Mouse (Mus musculus): ENCODE data around the gene Tas2r108.

Gene Tas2r108

GRCm38 (mm10) chr6:40493229-40493628 is at the start of gene Tas2r108:
TSS of gene Tas2r108 (plus strand) at chr6:40493529.
- TF ChIP-seq GATA4 (IDR thresholded peaks at IDR 0.05; ENCODE audit: insufficient replicate concordance, low read length): no peak

- TF ChIP-seq GATA4 (IDR thresholded peaks at IDR 0.05; ENCODE audit: insufficient replicate concordance, low read length): no peak
Measured at GRCm38 (mm10) chr6:40448626-40449025, 44.7 kb upstream of the Tas2r108 start.

GRCm38 (mm10) chr6:40454436-40455041 is 38.8 kb upstream of the Tas2r108 start:
- no peak for TF ChIP-seq GATA4 (IDR thresholded peaks at IDR 0.05; ENCODE audit: insufficient replicate concordance, low read length)

- TF ChIP-seq GATA4 (IDR thresholded peaks at IDR 0.05; ENCODE audit: insufficient replicate concordance, low read length): no peak
Measured at GRCm38 (mm10) chr6:40465710-40466109, 27.6 kb upstream of the Tas2r108 start.

- peak; percentile 55; the same call in 1 of the 2 replicates for TF ChIP-seq GATA4 (IDR thresholded peaks at IDR 0.05; ENCODE audit: insufficient replicate concordance, low read length)
Measured at GRCm38 (mm10) chr6:40470916-40471719, 22.2 kb upstream of the Tas2r108 start, which contains the start of gene Ssbp1. TSS of gene Ssbp1 (plus strand) at chr6:40471352.

GRCm38 (mm10) chr6:40471720-40472010 is 21.7 kb upstream of the Tas2r108 start:
- no peak for TF ChIP-seq GATA4 (IDR thresholded peaks at IDR 0.05; ENCODE audit: insufficient replicate concordance, low read length)

- no peak for TF ChIP-seq GATA4 (IDR thresholded peaks at IDR 0.05; ENCODE audit: insufficient replicate concordance, low read length)
Measured at GRCm38 (mm10) chr6:40476132-40476531, 17.2 kb upstream of the Tas2r108 start.

GRCm38 (mm10) chr6:40479705-40480104 is 13.6 kb upstream of the Tas2r108 start:
- no peak for TF ChIP-seq GATA4 (IDR thresholded peaks at IDR 0.05; ENCODE audit: insufficient replicate concordance, low read length)

- TF ChIP-seq GATA4 (IDR thresholded peaks at IDR 0.05; ENCODE audit: insufficient replicate concordance, low read length): no peak
Measured at GRCm38 (mm10) chr6:40482318-40482717, 11.0 kb upstream of the Tas2r108 start.

- no peak for TF ChIP-seq GATA4 (IDR thresholded peaks at IDR 0.05; ENCODE audit: insufficient replicate concordance, low read length)
Measured at GRCm38 (mm10) chr6:40490933-40491332, 2.4 kb upstream of the Tas2r108 start, which contains the start of gene Tas2r137. TSS of gene Tas2r137 (plus strand) at chr6:40491233.

GRCm38 (mm10) chr6:40519408-40519807 is 26.1 kb downstream of the Tas2r108 start, which contains the start of gene Prss37:
TSS of gene Prss37 (minus strand) at chr6:40519508.
- TF ChIP-seq GATA4 (IDR thresholded peaks at IDR 0.05; ENCODE audit: insufficient replicate concordance, low read length): no peak

Data from liver, adult (tissue).